Mouse (Mus musculus) right cerebral cortex, adult 18-20 months (tissue): ENCODE data around the gene Slc6a6.

Source experiments
- DNase-seq: peaks from one replicate; pipeline ENCODE4 v3.0.0; 2022; ENCODE audit warnings: mixed read lengths

Slc6a6 gene

DNA sequence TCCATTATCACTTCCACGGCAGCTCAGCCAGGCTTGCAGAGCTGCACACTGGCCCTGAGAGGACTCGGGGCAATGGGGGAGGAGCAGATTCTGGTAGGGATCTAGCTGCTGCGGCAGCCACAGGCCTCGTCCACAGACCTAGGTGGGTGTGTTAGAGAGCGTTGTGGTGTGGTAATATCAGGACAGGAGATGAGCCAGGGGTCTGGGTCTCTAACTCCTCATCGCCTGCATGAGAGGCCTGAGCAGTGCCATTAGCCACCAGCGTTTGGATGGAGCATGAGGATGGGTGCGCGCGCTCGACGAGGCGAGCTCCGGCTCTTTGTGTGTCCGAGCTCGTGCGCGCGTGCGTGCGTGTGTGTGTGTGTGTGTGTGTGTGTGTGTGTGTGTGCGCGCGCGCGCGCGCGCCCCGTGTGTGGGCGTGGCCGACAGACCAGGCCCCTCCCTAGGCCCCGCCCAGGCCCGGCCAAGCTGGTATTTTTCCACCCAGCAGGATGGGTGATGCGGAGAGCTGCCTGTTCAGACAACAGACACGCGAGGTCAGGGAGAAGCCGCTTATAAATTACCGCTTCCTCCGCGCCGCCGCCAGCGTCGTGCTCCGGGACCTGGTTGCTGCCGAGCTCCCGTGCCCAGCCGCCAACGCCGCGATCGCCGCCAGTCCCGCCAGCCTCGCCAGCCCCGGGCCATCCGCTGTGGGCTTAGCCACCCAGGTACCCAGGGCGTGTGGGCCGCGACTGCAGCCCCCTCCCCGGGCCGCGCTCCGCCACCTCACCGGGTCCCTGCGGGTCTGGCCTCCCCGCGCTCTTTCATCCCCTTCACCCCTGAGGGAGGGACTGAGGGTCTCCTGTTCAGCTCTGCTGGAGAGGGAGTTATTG lies at the start of gene Slc6a6:
Gene Slc6a6, plus strand, starts transcription at position 452 of the 872 bp plus-strand sequence.
- peak; percentile 95 for DNase-seq

DNA sequence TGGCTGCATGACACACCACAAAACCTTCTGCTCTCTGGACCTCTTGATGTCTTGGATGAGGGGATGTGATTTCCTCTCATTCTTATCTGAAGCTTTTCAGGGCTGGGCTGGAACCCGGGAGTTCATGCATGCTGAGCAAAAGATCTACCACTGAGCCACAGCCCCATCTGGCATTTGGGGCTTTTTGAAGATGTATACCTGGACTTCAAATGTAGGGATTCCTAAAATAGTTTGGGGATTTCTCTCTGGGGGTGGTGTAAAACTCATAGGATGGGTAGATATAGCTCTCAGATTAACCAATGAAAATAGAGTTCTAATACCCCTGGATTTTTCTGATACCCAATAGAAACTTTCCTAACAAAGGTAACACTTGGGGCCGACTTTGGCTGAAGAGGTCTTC lies 49.4 kb upstream of the Slc6a6 start:
- no peak for DNase-seq

DNA sequence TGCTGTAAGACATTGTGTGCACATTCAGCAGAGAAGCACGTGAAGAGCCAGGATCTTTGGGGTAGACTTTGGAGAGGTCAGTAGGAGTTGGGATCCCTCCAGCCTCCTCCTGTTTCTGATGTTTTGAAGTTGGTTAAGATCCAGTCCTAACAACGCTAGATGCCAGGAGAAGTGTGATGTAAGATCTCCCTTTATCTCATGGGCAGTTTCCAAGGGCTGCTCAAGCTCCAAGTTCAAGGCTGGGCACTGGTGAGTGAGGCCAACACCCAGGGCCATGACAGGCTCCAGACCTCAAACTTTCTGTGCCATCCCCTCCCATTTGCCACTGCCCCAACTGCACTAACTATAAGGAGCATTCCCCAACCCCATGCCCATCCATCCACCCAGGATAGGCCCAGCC lies 49.0 kb upstream of the Slc6a6 start:
- no peak for DNase-seq

DNA sequence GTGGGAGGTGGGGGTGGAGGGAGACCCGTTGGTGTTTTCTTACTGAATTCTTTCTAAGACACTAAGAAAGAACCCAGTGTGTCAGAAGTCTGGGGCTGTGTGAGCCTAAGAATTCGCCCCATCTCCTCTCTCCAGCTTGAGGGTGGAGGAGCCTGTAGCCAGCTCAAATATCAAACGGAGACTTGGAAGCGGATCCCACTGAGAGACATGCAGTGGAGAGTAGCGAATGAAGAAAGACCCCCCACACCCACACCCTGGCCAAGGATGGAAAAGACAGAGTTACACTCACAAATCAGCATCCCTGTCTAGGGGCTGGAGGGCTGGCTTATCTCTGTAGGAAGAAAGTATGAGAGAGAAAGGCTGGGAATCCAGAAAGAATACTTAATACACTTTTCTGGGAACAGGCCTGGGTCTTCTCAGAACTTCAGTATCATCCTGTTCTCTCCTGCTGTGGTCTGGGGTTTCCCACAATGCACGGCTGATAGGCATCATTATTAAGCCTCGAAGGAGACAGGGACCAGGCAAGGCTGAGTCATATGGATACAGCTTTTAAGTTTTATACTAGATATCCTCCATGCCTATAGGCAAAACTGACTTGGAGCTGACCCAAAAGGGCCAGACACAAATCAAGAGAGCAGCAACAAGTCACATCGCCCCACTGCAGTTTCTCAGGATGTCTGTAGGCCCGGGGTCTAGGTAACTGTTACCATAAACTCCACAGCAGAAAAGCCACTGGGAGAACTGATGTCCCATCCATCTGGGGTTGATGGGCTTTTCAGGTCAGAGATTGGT lies 45.5 kb upstream of the Slc6a6 start:
- DNase-seq: no peak

DNA sequence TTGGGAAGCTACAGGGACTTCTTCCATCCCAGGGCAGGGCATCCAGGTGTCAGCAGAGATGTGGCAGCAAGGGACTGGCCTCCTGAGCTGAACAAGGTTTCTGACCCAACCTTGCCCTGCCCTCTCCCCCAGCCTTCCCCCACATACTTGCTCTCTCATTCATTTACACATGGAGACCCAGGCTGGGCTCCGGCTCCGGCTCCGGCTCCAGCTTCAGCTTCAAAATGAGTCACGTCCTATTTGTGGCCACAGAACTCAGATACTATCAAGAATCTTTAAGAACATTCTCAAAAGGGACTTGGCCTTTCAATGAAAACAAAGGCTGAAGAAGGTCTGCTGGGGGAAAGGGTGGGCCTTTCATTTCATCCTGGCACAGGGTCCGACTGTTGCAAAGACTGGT lies 40.8 kb upstream of the Slc6a6 start:
- no peak for DNase-seq

DNA sequence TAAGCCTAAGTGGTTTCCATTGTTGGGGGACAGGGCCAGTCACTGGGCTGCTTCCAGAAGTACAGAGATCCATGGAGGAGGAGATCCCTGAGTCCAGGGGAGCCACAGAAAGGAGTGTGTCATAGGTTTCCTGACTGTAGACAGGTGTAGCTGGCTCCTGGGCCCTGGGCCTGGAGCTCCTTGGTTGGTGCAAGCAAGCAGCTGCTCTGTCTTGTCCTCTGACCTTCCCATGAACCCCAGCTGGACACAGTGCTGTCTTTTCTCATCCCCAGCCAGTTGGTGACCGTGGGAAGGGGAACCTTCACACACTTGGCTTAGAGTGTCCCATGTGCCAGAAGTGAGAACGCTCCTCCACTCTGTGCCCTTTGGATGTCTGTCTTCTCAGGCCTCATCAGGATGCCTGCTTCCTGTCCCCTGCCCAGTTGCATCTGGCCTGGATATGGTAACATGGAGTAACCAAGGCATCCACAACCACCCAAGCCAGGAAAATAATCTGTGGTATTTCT lies 40.4 kb upstream of the Slc6a6 start:
- no peak for DNase-seq

DNA sequence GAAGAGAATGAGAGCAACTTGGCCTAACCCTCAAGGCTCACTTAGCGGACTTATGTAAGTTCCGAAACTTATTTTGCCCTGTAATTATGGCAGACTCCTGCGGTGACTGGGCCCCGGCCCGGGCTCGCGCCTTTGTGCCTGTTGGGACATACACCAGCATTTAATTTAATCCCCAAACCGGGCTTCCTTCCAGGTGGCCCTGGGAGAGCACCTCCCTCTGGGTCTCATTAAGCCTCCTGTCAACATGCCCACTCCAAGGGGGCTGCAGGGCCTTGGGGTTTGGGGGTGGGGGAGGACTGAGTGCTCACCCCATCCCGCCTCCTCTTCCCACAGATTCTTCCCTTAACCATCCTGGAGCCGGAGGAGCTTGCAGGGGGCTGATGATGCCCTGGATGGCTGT lies 37.8 kb upstream of the Slc6a6 start:
- DNase-seq: peak; percentile 19

DNA sequence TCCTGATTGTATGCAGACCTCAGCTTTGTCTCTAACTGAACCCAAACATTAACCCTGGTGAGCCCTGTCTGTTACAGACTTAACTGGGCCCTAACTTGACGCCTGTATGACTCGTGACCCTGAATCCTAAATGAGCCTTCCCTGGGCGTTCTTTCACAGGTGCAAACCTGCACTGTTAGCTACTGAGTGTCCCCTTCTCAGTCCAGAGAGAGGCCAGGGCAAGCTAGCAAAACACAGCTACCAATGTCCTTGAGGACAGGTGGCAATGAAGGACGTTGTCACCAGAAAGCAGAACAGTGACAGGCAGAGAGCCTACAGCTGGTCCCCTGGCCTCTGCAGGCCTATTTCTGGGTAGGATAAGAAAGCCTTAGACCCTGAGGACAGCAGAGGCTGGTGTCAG lies 37.0 kb upstream of the Slc6a6 start:
- no peak for DNase-seq

DNA sequence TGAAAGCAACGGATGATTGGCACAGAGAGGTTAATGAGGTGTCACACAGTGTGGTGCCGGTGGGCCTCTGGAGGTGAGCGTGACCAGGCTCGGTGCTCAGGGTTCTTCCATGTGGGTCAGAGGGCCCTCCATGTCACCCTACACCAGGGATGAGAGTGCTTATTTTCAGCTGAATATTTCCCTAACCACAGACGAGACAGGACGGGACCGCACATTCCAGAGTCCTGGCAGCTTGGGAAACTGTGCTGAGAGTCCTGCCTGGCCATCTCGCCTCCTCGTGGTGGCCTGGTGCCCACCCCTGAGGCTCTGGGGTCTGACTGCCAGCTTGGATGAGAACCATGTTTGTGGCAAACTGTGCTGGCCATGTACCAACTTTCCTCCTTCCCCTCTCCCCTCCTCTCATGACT lies 36.5 kb upstream of the Slc6a6 start:
- DNase-seq: no peak

DNA sequence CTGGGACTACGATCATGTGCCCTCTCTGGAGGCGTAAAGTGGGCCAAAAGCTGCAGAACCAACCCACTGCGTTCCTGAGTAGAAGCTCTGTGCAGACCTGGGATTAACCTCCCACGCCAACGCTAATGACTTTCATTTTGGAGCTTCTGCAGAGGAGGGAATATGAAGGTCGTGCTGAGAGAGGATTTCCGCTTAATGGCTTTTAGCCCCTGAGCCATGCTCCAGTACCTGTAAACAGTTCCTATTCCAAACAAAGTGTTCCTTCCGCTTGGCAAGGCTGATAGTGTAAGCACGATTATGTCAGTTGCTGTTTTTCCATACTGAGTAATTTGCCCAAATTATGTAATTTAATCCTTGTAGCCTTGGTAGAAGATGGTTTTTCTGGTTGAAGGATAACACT lies 33.6 kb upstream of the Slc6a6 start:
- DNase-seq: peak; percentile 8

DNA sequence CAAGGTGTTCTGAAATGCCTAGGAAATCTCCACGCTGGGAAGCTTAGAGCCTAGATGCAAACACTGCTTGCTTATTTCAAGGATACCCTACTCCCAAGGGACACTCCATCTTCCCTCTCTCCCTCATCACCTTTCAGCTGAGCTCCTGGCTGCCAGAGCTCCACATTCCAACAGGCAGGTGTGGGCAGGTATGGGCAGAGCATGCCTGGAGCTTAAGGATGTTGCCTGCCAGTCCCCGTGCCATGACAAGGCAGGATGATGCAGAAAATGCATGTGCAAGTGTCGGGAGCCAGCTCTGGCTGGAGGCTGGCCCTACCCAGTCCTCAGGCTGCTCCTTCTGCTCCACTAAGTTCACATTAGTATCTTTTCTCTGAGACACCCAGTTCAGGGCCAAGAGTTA lies 31.6 kb upstream of the Slc6a6 start:
- DNase-seq: no peak

DNA sequence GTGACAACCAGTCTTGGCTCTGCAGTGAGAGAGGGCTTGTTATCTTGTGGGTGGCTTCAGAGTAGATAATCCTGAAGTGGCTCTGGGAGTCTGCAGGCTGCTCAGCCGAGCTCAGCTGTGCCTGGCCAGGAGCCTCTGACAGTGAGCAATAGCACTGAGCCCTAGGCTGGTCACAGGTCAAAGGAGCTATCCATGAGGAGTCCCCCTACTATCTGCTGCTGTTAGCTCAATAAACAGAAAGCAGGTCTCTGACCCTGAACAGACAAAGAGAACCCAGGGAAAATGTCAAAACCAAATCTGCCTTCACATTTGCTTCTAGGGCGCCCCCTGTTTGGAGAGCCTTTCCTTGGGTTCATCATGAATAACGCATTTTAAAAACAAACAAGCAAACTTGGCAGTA lies 28.6 kb upstream of the Slc6a6 start:
- no peak for DNase-seq

DNA sequence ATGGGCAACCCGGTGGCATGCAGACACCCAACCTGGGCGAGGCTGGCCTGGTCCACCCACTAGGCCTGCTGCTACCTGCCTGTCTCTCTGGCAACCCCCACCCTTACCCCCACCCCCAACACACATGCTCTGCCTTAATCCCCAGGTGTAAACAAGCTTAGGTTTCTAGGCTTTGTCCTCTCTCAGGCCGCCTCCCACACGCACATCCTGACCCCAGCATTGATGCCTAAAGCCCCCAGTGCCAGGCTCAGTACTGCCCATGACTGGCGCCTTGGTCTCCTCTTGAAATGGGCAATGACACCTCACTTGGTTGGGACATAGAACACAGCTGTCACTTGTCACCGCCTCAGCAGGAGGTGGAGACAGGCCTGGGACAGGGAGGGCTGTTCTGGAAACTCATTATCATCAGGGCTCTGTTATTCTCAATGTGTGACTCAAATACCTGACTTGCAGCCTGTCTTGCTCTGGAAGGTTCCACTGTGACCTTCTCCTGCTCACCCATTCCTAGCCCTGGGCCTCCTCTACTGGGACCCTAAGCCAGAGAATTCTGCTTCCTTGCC lies 27.9 kb upstream of the Slc6a6 start:
- no peak for DNase-seq

DNA sequence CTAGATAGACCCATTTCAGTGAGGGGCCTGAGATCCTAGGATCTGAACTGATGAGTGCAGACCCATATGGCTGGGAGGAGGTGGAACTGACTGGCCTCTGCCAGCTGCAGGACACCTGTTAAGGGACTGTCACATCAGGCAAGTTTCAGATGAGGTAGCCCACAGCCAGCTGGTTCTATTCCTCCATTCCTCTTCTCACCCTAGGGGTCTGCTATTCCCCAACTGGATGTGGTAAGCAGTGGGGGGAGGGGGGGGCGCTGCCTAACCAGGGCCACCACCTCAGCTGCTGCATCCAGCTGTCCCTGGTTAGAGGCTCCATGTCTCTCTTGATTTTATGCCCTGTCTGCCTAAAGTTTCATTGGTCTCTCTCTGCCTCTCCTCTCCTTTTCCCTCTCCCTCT lies 25.6 kb upstream of the Slc6a6 start:
- no peak for DNase-seq

DNA sequence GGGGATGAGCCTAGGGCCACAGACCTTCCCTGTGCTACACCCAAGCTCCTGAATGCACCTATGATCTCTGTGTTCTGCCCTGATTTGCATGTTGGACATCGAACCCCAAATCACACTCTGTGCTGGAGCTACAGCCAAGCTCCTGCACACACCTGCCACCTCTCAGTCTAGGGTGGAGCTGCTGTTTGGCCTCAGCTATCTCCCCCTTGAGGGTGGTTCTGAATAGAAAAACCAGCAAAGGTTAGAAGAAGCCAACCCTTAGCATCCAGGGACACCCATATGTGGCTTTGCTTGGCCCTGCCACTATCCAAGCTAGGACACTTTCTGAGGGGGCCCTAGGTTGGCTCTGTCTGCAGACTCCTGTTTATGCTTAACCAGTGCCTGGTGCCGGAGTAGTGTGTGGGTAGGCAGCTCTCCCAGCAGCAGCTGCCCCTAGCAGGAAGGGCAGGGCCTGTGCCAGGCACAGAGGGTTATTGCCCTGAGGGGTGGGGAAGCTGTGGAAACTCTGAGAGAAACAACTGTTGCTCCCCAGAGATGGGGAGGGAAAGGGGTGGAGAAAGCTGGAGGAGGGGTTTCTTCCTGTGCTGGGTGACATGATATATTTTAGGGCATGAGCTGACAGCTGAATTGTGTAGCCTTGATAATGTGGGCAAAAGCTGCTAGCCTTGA lies 23.9 kb upstream of the Slc6a6 start:
- no peak for DNase-seq

DNA sequence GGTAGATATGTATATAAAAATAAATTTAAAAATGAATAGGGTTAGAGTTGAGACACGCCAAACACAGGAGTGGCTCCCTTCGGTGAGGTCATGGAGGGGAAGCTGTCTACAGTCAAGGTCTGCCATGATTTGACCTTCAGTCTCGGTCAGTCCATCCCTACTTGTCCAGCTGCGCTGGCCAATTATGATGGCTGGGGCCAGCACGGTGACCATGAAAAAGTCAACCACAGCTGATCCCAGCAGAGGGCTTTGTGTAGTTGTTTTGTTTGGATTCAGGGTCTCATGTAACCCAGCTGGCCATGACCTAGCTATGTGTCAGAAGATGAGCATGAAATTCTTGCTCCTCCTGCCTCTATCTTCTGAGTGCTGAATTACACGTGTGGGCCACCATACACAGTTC lies 21.6 kb upstream of the Slc6a6 start:
- no peak for DNase-seq

DNA sequence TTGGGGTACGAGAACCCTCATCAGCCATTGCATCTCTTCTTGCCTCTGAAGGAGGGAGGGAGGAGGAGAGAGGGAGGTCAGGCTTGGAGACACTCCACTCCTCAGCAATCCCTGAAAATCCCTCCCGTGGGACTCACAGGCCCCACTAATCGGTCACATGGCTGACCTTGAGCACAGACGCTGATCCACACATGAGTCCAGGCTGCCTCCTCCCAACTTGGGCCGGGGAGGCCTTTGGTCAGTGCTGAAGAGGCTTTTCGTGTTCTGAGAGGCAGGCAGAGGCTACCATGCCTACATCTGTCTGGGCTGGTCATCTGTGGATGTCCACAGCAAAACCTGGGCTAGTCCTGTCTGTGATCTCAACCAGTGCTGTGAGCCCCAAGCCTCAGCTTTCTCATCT lies 20.2 kb upstream of the Slc6a6 start:
- DNase-seq: no peak

DNA sequence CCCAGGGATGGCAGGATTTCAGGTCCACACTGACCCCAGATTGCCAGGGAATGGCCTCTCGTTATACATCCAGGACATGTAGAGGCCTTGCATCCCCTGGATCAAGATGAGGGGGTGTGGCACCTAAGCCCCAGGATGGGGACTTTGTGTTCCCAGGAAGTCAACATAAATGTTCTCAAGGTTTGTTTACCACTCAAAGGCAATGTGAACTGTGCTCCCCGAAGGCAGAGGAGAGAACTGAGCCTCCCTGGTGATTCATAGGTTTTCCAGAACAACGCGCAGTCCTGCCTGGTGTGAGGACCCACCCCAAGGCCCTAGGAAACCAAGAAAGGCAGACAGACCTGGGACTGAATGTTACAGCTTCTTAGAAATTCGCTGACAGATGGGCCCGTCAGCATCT lies 18.6 kb upstream of the Slc6a6 start:
- DNase-seq: no peak

DNA sequence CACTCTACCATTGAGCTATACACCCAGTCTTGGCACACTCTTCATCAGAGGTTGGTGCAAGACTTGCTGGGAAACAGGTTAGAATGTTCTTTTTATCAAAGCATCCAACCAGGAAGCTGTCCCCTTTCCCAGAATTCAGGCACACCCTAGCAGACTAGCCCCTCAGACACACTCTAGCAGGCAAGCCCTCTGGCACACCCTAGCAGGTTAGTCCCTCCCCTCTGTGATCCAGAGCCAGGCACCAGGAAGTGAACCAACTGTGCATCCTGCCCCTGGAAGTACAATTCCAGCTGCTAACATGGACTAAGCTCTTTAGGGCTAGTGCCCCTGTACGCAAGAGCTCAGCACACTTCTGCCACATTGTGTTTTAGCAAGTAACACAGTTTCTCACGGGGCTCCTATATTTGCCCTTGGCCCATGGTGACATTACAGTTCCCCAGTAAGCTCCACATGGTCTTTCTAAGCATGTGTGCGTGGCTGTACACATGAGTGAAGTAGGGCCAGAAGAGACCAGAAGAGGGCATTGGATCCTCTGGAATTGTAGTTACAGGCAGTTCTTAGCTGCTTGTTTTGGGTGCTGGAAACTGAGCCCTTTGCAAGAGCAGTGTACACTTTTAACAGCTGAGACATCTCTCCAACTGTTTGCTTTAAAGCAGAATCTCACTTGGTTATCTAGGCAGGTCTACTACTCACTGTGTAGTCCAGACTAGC lies 17.7 kb upstream of the Slc6a6 start:
- no peak for DNase-seq

DNA sequence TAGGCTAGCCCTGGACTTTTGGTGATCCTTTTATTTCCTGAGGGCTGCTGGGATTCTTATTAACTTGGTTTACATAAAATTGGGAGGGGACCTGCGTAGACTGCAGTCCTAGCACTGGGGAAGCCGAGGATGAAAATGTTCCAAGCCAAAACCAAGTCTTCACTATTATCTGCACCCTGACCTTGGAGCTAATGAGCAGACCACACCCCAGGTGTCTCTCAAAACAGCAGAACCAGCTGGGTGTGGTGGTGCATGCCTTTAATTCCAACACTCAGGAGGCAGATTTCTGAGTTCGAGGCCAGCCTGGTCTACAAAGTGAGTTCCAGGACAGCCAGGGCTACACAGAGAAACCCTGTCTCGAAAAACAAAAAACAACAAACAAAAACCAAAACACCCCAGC lies 16.7 kb upstream of the Slc6a6 start:
- DNase-seq: no peak

DNA sequence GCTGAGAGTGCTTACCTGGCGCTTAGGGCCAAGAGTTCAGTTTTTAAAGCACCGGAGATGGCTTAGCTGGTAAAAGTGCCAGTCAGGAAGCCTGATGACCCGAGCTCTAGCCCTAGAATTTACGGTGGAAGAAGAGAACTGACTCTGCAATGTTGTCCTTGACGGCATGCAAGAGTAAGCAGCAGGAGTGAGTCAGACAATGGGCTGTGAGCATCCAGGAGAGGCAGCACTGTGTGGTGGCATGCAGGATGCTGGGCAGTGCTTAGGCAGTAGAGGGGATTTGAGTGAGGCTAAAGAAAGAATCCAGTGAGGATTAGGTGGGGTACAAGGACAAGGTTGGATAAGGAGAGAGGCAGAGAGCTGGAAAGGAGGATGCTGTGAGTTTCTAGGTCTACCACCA lies 15.6 kb upstream of the Slc6a6 start:
- DNase-seq: no peak

DNA sequence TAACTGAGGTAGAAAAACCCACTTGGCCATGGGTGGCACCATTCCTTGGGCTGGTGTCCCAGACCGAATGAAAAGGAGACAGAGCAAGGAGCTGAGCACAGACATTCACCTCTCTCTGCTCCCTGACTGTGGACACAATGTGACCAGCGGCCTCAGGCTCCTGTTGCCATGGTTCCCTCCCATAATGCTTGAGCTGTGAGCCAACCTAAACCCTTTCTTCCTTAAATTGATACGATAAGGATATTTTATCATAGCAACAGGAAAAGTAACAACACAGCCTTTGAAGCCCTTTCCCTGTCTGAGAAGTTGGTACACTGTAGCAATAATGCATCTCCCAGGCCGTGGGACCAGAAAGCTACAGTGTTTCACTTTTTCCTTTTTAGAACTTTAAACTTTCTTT lies 14.6 kb upstream of the Slc6a6 start:
- DNase-seq: no peak

DNA sequence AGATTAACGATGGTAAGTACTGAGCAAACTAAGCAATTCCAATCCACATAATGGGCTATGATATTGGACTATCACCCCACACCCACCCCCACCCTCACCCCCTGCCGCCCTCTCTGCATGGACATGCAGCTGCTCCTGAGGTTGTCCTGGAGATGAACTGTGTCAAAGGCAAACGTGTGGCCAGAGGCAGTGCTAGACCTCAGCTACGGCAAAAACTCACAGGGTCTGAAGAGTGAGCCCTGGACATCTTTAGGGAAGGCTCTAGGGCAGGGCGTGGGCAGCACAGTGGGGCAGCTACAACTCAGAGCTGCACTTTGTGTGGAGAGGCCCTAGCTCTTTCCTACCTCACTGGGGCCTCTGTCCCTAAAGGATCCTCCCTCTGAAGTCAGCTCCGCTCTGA lies 13.6 kb upstream of the Slc6a6 start:
- no peak for DNase-seq
